ENCODE assay signal across 11 mouse cellular contexts in genomic region chr14:27238600-27239118, GRCm38 (mm10).
DNase-seq lines count a peak whose midpoint lies in the region; ATAC-seq and TF ChIP-seq lines count a peak whose summit lies in the region.
"Had no signal": no experiment of that assay in that cellular context is flagged by ENCODE, and none has a peak within 500 bp of the region (broad histone marks: within the 10 kb centered on the region; RNA-seq: fewer than 3 reads in every experiment).

No protein-coding gene starts in this region.

- no peak overlapping the region for H3K9ac ChIP-seq in heart, embryonic 11.5 days (ENCODE audit: low read depth, low read length)
- no peak overlapping the region for H3K9ac ChIP-seq in lung, embryonic 14.5 days
- peak overlapping the region; percentile 3; the same call in 1 of the 2 replicates for H3K9ac ChIP-seq in heart, postnatal 0 days (replicated peaks; ENCODE audit: low read depth, low read length)
- H3K9ac ChIP-seq in intestine, postnatal 0 days (ENCODE audit: low read depth, low read length) = no peak overlapping the region
- H3K9ac ChIP-seq: hindbrain, embryonic 12.5 days; limb, embryonic 15.5 days had no signal

- ATAC-seq in heart, embryonic 11.5 days (replicated peaks; ENCODE audit: insufficient number of reproducible peaks, low FRiP score, low TSS enrichment) = no peak
- ATAC-seq in lung, embryonic 14.5 days (ENCODE audit: insufficient read depth) = no peak
- ATAC-seq in heart, postnatal 0 days (ENCODE audit: insufficient read depth, low read depth) = no peak
- no peak for ATAC-seq in intestine, postnatal 0 days

- no peak for DNase-seq in heart, adult 8-10 months (ENCODE audit: low spot score)
- no peak for DNase-seq in lung, embryonic 14.5 days
- no peak for DNase-seq in lung, adult 18-20 months
- no peak for DNase-seq in heart, postnatal 0 days (ENCODE audit: low spot score)
- no peak for DNase-seq in neural tube, embryonic 10.5 days (ENCODE audit: extremely low spot score, low spot score)
- DNase-seq in spleen, adult 12 weeks (ENCODE audit: low spot score) = no peak

- H3K9me3 ChIP-seq in heart, embryonic 11.5 days (replicated peaks; ENCODE audit: control insufficient read depth, low read length) = no peaks in the 10 kb centered on the region
- H3K9me3 ChIP-seq in lung, embryonic 14.5 days (ENCODE audit: low read depth, low read length) = no peaks in the 10 kb centered on the region
- H3K9me3 ChIP-seq in heart, postnatal 0 days (replicated peaks; ENCODE audit: control insufficient read depth, low read length) = no peaks in the 10 kb centered on the region
- no peaks in the 10 kb centered on the region for H3K9me3 ChIP-seq in intestine, postnatal 0 days (ENCODE audit: control insufficient read depth)
- H3K9me3 ChIP-seq: hindbrain, embryonic 12.5 days; limb, embryonic 15.5 days; megakaryocyte, embryonic 14.5 days had no signal

- H3K4me3 ChIP-seq in heart, embryonic 11.5 days (ENCODE audit: low read depth, low read length) = no peak overlapping the region
- peak overlapping the region; percentile 17; the same call in 1 of the 2 replicates for H3K4me3 ChIP-seq in lung, embryonic 14.5 days (ENCODE audit: low read depth, low read length)
- peak overlapping the region; percentile 42 for H3K4me3 ChIP-seq in heart, postnatal 0 days (ENCODE audit: low read depth, low read length)
- peak overlapping the region; percentile 11; the same call in 1 of the 2 replicates for H3K4me3 ChIP-seq in intestine, postnatal 0 days (ENCODE audit: low read depth, low read length)
- H3K4me3 ChIP-seq: hindbrain, embryonic 12.5 days; limb, embryonic 15.5 days had no signal

- H3K4me1 ChIP-seq in heart, embryonic 11.5 days (ENCODE audit: control insufficient read depth, insufficient read depth, low read length) = peaks cover 19% of the 10 kb centered on the region
- 0 out of 2 replicates have a peak, but pooled peaks cover 3% of the 10 kb centered on the region for H3K4me1 ChIP-seq in lung, embryonic 14.5 days (ENCODE audit: insufficient read depth)
- peaks cover 22% of the 10 kb centered on the region for H3K4me1 ChIP-seq in heart, postnatal 0 days (ENCODE audit: control insufficient read depth, insufficient read depth)
- H3K4me1 ChIP-seq in intestine, postnatal 0 days (replicated peaks; ENCODE audit: control insufficient read depth, insufficient read depth, low read length) = no peaks in the 10 kb centered on the region
- H3K4me1 ChIP-seq: hindbrain, embryonic 12.5 days had no signal

- H3K36me3 ChIP-seq in heart, embryonic 11.5 days (ENCODE audit: control insufficient read depth, insufficient read depth, low read length) = no peaks in the 10 kb centered on the region
- H3K36me3 ChIP-seq in lung, embryonic 14.5 days (ENCODE audit: insufficient read depth) = no peaks in the 10 kb centered on the region
- H3K36me3 ChIP-seq in heart, postnatal 0 days (replicated peaks; ENCODE audit: control insufficient read depth, insufficient read depth, low read length) = no peaks in the 10 kb centered on the region
- no peaks in the 10 kb centered on the region for H3K36me3 ChIP-seq in intestine, postnatal 0 days (ENCODE audit: control insufficient read depth, insufficient read depth)
- H3K36me3 ChIP-seq: hindbrain, embryonic 12.5 days; limb, embryonic 15.5 days had no signal

- 76% methylated on average over 8 of the region's 8 CpGs for WGBS in heart, embryonic 11.5 days (ENCODE audit: insufficient replicate concordance)
- WGBS in lung, embryonic 14.5 days = 59% methylated on average over 8 of the region's 8 CpGs
- 69% methylated on average over 8 of the region's 8 CpGs for WGBS in heart, postnatal 0 days
- WGBS in intestine, postnatal 0 days = 63% methylated on average over 8 of the region's 8 CpGs

- TF ChIP-seq EP300 in heart, postnatal 0 days (IDR thresholded peaks at IDR 0.05; ENCODE audit: low read depth) = no peak

- peak overlapping the region; percentile 52 for H3K4me2 ChIP-seq in heart, embryonic 11.5 days
- peak overlapping the region; percentile 49 for H3K4me2 ChIP-seq in lung, embryonic 14.5 days
- peak overlapping the region; percentile 56 for H3K4me2 ChIP-seq in heart, postnatal 0 days (ENCODE audit: low read depth, low read length)
- H3K4me2 ChIP-seq in intestine, postnatal 0 days (replicated peaks; ENCODE audit: low read depth) = peak overlapping the region; percentile 43
- H3K4me2 ChIP-seq: hindbrain, embryonic 12.5 days had no signal

- H3K27ac ChIP-seq in heart, embryonic 11.5 days (ENCODE audit: low read depth, low read length) = no peak overlapping the region
- H3K27ac ChIP-seq in lung, embryonic 14.5 days (ENCODE audit: low read depth) = no peak overlapping the region
- H3K27ac ChIP-seq in heart, postnatal 0 days (ENCODE audit: low read depth) = peak overlapping the region; percentile 79
- H3K27ac ChIP-seq in intestine, postnatal 0 days (ENCODE audit: low read depth, low read length) = no peak overlapping the region
- H3K27ac ChIP-seq: hindbrain, embryonic 12.5 days had no signal

- no peaks in the 10 kb centered on the region for H3K27me3 ChIP-seq in heart, embryonic 11.5 days (ENCODE audit: control insufficient read depth, insufficient read depth, low read length)
- no peaks in the 10 kb centered on the region for H3K27me3 ChIP-seq in lung, embryonic 14.5 days (ENCODE audit: insufficient read depth, low read length)
- no peaks in the 10 kb centered on the region for H3K27me3 ChIP-seq in heart, postnatal 0 days (ENCODE audit: control insufficient read depth, insufficient read depth, low read length)
- no peaks in the 10 kb centered on the region for H3K27me3 ChIP-seq in intestine, postnatal 0 days (replicated peaks; ENCODE audit: control insufficient read depth, insufficient read depth, low read length)
- H3K27me3 ChIP-seq: hindbrain, embryonic 12.5 days; limb, embryonic 15.5 days; megakaryocyte, embryonic 14.5 days had no signal

- no peak for TF ChIP-seq CTCF in lung, embryonic 14.5 days (IDR thresholded peaks at IDR 0.05; ENCODE audit: low read depth)
- TF ChIP-seq CTCF in heart, postnatal 0 days (IDR thresholded peaks at IDR 0.05; ENCODE audit: low read depth) = no peak
- no peak for TF ChIP-seq CTCF in intestine, postnatal 0 days (IDR thresholded peaks at IDR 0.05; ENCODE audit: low read depth)
